Mouse (Mus musculus): ENCODE results near the gene Btg2.

DNA sequence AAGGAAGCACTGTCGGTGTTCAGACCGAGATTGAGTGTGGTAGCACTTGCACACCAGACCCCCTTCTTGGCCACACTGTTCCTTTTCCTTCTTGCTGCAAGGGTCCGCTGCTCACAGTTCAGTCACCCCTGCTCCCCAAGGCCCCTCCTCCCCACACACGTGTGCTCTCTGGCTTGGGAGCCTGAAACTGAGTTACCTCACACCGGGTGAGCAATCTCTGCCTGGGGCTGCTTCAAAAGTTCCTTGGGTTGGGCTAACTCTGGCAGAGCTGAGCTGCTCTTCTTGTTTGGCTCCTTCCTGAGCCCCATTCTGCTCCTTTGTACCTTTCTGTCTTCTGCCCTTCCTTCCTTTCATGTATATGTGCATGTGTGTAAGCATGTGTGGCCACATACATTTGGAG is 34.6 kb upstream of the Btg2 start:
- no peak for TF ChIP-seq CTCF (IDR thresholded peaks at IDR 0.05; ENCODE audit: borderline replicate concordance, control insufficient read depth, extremely low read depth, insufficient read depth, low read length, poor library complexity)
- no peak for TF ChIP-seq POLR2A (IDR thresholded peaks at IDR 0.05; ENCODE audit: control insufficient read depth, extremely low read depth, insufficient read depth, low read length, poor library complexity)
